Mouse (Mus musculus) gastrocnemius, postnatal 4 days (tissue): ENCODE data around the gene Olfr1221. TPM values are rescaled to one million over a fixed set of nuclear protein-coding genes. Genes with fewer than 3 reads are reported as not detected.
"Not testable (repeated sequence)": the region's sequence is repeated elsewhere in the genome, so short reads cannot be mapped to it uniquely, and the experiment has no call there.

Experiments used
- DNase-seq, 2 experiments: peaks; one replicate each; pipeline ENCODE4 v3.0.0; 2021 to 2022; ENCODE audit warnings: low spot score in 2 of 2, mixed read lengths in 2 of 2
- long read RNA-seq, 2 experiments: library from polyadenylated mRNA; stranded (forward); transcript quantifications; one replicate each; pipeline ENCODE4 v2.0.0; 2021
- total RNA-seq, 2 experiments: library from RNA; stranded (reverse); gene quantifications; 2 replicates each; pipeline ENCODE4 v1.2.3; 2021

Olfr1221 gene
- total RNA-seq: not detected
- long read RNA-seq, experiment 1: 0 reads
- long read RNA-seq, experiment 2: 0 reads

- DNase-seq: no peak
Measured at GRCm38 (mm10) chr2:89117183-89117582, at the start of gene Olfr1221. Gene Olfr1221, minus strand, starts transcription at chr2:89117283.

- not testable (repeated sequence) for DNase-seq
Measured at GRCm38 (mm10) chr2:89164711-89165110, 47.6 kb upstream of the Olfr1221 start.

GRCm38 (mm10) chr2:89163991-89164390 lies 46.9 kb upstream of the Olfr1221 start, which contains the start of gene Olfr1224-ps1:
Gene Olfr1224-ps1, minus strand, starts transcription at chr2:89164091.
- DNase-seq: not testable (repeated sequence)

GRCm38 (mm10) chr2:89151460-89151859 lies 34.4 kb upstream of the Olfr1221 start, which contains the start of gene Olfr1223:
Gene Olfr1223, minus strand, starts transcription at chr2:89151560.
- DNase-seq: no peak

GRCm38 (mm10) chr2:89132954-89133353 lies 15.9 kb upstream of the Olfr1221 start, which contains the start of gene Olfr1222:
Gene Olfr1222, minus strand, starts transcription at chr2:89133054.
- DNase-seq: no peak

GRCm38 (mm10) chr2:89106735-89107134 lies 10.3 kb downstream of the Olfr1221 start, which contains the start of gene Olfr1220:
Gene Olfr1220, minus strand, starts transcription at chr2:89106835.
- DNase-seq: no peak

- no peak for DNase-seq
Measured at GRCm38 (mm10) chr2:89105651-89106050, 11.4 kb downstream of the Olfr1221 start.

GRCm38 (mm10) chr2:89093848-89094247 lies 23.2 kb downstream of the Olfr1221 start:
- no peak for DNase-seq

- DNase-seq: no peak
Measured at GRCm38 (mm10) chr2:89083413-89083812, 33.7 kb downstream of the Olfr1221 start, which contains the start of gene Olfr1219. Gene Olfr1219, minus strand, starts transcription at chr2:89083513.

- no peak for DNase-seq
Measured at GRCm38 (mm10) chr2:89081487-89081886, 35.6 kb downstream of the Olfr1221 start.

GRCm38 (mm10) chr2:89061087-89061486 lies 56.0 kb downstream of the Olfr1221 start, which contains the start of gene Olfr1218:
Gene Olfr1218, minus strand, starts transcription at chr2:89061187.
- DNase-seq: no peak

Other genes with a start within 250 kb of the Olfr1221 start
- not detected for gene Olfr1208, start 215.0 kb downstream of the Olfr1221 start, total RNA-seq
- not detected for gene Olfr1209, start 202.1 kb downstream of the Olfr1221 start, total RNA-seq
- gene Olfr1211, start 179.2 kb downstream of the Olfr1221 start, total RNA-seq: not detected
- gene Olfr1212, start 163.3 kb downstream of the Olfr1221 start, total RNA-seq: not detected
- not detected for gene Gm13762, start 137.0 kb downstream of the Olfr1221 start, total RNA-seq
- gene Olfr1214, start 124.6 kb downstream of the Olfr1221 start, total RNA-seq: not detected
- gene Olfr1215, start 110.3 kb downstream of the Olfr1221 start, total RNA-seq: not detected
- gene Olfr1216, start 98.9 kb downstream of the Olfr1221 start, total RNA-seq: not detected
- gene Olfr1217, start 85.2 kb downstream of the Olfr1221 start, total RNA-seq: not detected
- not detected for gene Olfr1218, start 56.1 kb downstream of the Olfr1221 start, total RNA-seq
- not detected for gene Olfr1219, start 33.8 kb downstream of the Olfr1221 start, total RNA-seq
- not detected for gene Olfr1220, start 10.4 kb downstream of the Olfr1221 start, total RNA-seq
- gene Olfr1222, start 15.8 kb upstream of the Olfr1221 start, total RNA-seq: not detected
- gene Olfr1223, start 34.3 kb upstream of the Olfr1221 start, total RNA-seq: not detected
- gene Olfr1224-ps1, start 46.8 kb upstream of the Olfr1221 start, total RNA-seq: not detected
- not detected for gene Olfr1225, start 57.4 kb upstream of the Olfr1221 start, total RNA-seq
- not detected for gene Olfr1226, start 82.8 kb upstream of the Olfr1221 start, total RNA-seq
- not detected for gene Olfr1228, start 136.8 kb upstream of the Olfr1221 start, total RNA-seq
- gene Olfr1229, start 170.7 kb upstream of the Olfr1221 start, total RNA-seq: not detected
- gene Olfr1230, start 180.0 kb upstream of the Olfr1221 start, total RNA-seq: not detected
- not detected for gene Olfr1231, start 189.8 kb upstream of the Olfr1221 start, total RNA-seq
- not detected for gene Olfr1232, start 212.4 kb upstream of the Olfr1221 start, total RNA-seq
- gene Olfr1233, start 225.1 kb upstream of the Olfr1221 start, total RNA-seq: not detected
- not detected for gene Olfr1234, start 247.6 kb upstream of the Olfr1221 start, total RNA-seq